Mouse (Mus musculus): Measurements from ENCODE around the gene Helz. TPM values are rescaled to one million over a fixed set of nuclear protein-coding genes. Genes with fewer than 3 reads are reported as not detected.

Helz gene
- total RNA-seq, 1 experiment = 43.5 TPM

GRCm38 (mm10) chr11:107710379-107710778, 162.6 kb downstream of the Helz start:
- DNase-seq (ENCODE audit: low read depth, low spot score) = no peak
- no peaks in the 10 kb centered on the region for H3K36me3 ChIP-seq (ENCODE audit: control insufficient read depth, insufficient read depth, low read length, poor library complexity, severe bottlenecking)
- H3K4me1 ChIP-seq (ENCODE audit: control insufficient read depth in 2 of 2, insufficient read depth in 2 of 2, low read length in 2 of 2, poor library complexity in 1 of 2) = no peaks in the 10 kb centered on the region; a peak in 1 of 4 replicates
- no peak overlapping the region for H3K4me3 ChIP-seq (ENCODE audit: insufficient read depth in 1 of 2, low read depth in 1 of 2, low read length in 2 of 2, poor library complexity in 1 of 2, severe bottlenecking in 1 of 2)
- H3K27ac ChIP-seq (ENCODE audit: insufficient read depth, low read depth, low read length, poor library complexity, severe bottlenecking) = no peak overlapping the region
- no peaks in the 10 kb centered on the region for H3K9me3 ChIP-seq (ENCODE audit: control insufficient read depth, insufficient read depth, low read depth, low read length)
- H3K9ac ChIP-seq (ENCODE audit: insufficient read depth, low read depth, low read length, poor library complexity, severe bottlenecking) = no peak overlapping the region
- TF ChIP-seq CHD2 (IDR thresholded peaks at IDR 0.05; ENCODE audit: low read depth, low read length) (no peak), MAFK (IDR thresholded peaks at IDR 0.05; ENCODE audit: insufficient read depth, low read depth, low read length) (no peak), HCFC1 (IDR thresholded peaks at IDR 0.05; ENCODE audit: borderline replicate concordance, insufficient read depth, low read length) (no peak), ZC3H11A (IDR thresholded peaks at IDR 0.05; ENCODE audit: borderline replicate concordance, low read depth, low read length) (no peak), ZNF384 (IDR thresholded peaks at IDR 0.05; ENCODE audit: low read depth, low read length) (no peak)
- in situ Hi-C loops (cut with MboI; ENCODE audit: low sequenced_read_pairs in 2 of 2, unreplicated experiment in 2 of 2) = no loop called here

- in situ Hi-C loops (cut with MboI; ENCODE audit: low sequenced_read_pairs in 2 of 2, unreplicated experiment in 2 of 2) = no loop called here
- TF ChIP-seq HCFC1 (IDR thresholded peaks at IDR 0.05; ENCODE audit: borderline replicate concordance, insufficient read depth, low read length) (no peak), CHD2 (IDR thresholded peaks at IDR 0.05; ENCODE audit: low read depth, low read length) (no peak), ZNF384 (IDR thresholded peaks at IDR 0.05; ENCODE audit: low read depth, low read length) (no peak), MAFK (IDR thresholded peaks at IDR 0.05; ENCODE audit: insufficient read depth, low read depth, low read length) (no peak), ZC3H11A (IDR thresholded peaks at IDR 0.05; ENCODE audit: borderline replicate concordance, low read depth, low read length) (no peak)
- no peak for DNase-seq (ENCODE audit: low read depth, low spot score)
- H3K9ac ChIP-seq (ENCODE audit: insufficient read depth, low read depth, low read length, poor library complexity, severe bottlenecking) = no peak overlapping the region
- no peaks in the 10 kb centered on the region for H3K9me3 ChIP-seq (ENCODE audit: control insufficient read depth, insufficient read depth, low read depth, low read length)
- H3K4me1 ChIP-seq (ENCODE audit: control insufficient read depth in 2 of 2, insufficient read depth in 2 of 2, low read length in 2 of 2, poor library complexity in 1 of 2) = peaks cover 0 to 1% of the 10 kb centered on the region in 2 experiments; a peak in 1 of 4 replicates
- H3K36me3 ChIP-seq (ENCODE audit: control insufficient read depth, insufficient read depth, low read length, poor library complexity, severe bottlenecking) = no peaks in the 10 kb centered on the region
- no peak overlapping the region for H3K4me3 ChIP-seq (ENCODE audit: insufficient read depth in 1 of 2, low read depth in 1 of 2, low read length in 2 of 2, poor library complexity in 1 of 2, severe bottlenecking in 1 of 2)
- no peak overlapping the region for H3K27ac ChIP-seq (ENCODE audit: insufficient read depth, low read depth, low read length, poor library complexity, severe bottlenecking)
These were observed 166.6 kb downstream of the Helz start for GRCm38 (mm10) chr11:107714368-107714767.

GRCm38 (mm10) chr11:107716332-107716938, 168.7 kb downstream of the Helz start, which contains the start of gene Cacng1:
Gene Cacng1, minus strand, starts transcription at chr11:107716522.
- in situ Hi-C loops (cut with MboI; ENCODE audit: low sequenced_read_pairs in 2 of 2, unreplicated experiment in 2 of 2) = no loop called here
- peak within 1 kb of the TSS; percentile 37; the same call in 1 of the 2 replicates for H3K9ac ChIP-seq (ENCODE audit: insufficient read depth, low read depth, low read length, poor library complexity, severe bottlenecking)
- 0 out of 2 replicates have a peak, but pooled peaks cover 2% of the 10 kb centered on the region for H3K9me3 ChIP-seq (ENCODE audit: control insufficient read depth, insufficient read depth, low read depth, low read length)
- H3K27ac ChIP-seq (ENCODE audit: insufficient read depth, low read depth, low read length, poor library complexity, severe bottlenecking) = no peak within 1 kb of the TSS
- H3K4me1 ChIP-seq (ENCODE audit: control insufficient read depth in 2 of 2, insufficient read depth in 2 of 2, low read length in 2 of 2, poor library complexity in 1 of 2) = peaks cover 0 to 1% of the 10 kb centered on the region in 2 experiments; a peak in 1 of 4 replicates
- TF ChIP-seq ZC3H11A (IDR thresholded peaks at IDR 0.05; ENCODE audit: borderline replicate concordance, low read depth, low read length) (no peak), MAFK (IDR thresholded peaks at IDR 0.05; ENCODE audit: insufficient read depth, low read depth, low read length) (no peak), HCFC1 (IDR thresholded peaks at IDR 0.05; ENCODE audit: borderline replicate concordance, insufficient read depth, low read length) (no peak), ZNF384 (IDR thresholded peaks at IDR 0.05; ENCODE audit: low read depth, low read length) (no peak), CHD2 (IDR thresholded peaks at IDR 0.05; ENCODE audit: low read depth, low read length) (no peak)
- no peak for DNase-seq (ENCODE audit: low read depth, low spot score)
- H3K36me3 ChIP-seq (ENCODE audit: control insufficient read depth, insufficient read depth, low read length, poor library complexity, severe bottlenecking) = no peaks in the 10 kb centered on the region
- H3K4me3 ChIP-seq (ENCODE audit: insufficient read depth in 1 of 2, low read depth in 1 of 2, low read length in 2 of 2, poor library complexity in 1 of 2, severe bottlenecking in 1 of 2) = peak within 1 kb of the TSS; percentile 21 to 51; a peak in 3 of 4 replicates

GRCm38 (mm10) chr11:107720264-107721021, 172.7 kb downstream of the Helz start:
- TF ChIP-seq ZC3H11A (IDR thresholded peaks at IDR 0.05; ENCODE audit: borderline replicate concordance, low read depth, low read length) = no peak
- TF ChIP-seq MAFK (IDR thresholded peaks at IDR 0.05; ENCODE audit: insufficient read depth, low read depth, low read length) = no peak
- no peak for TF ChIP-seq HCFC1 (IDR thresholded peaks at IDR 0.05; ENCODE audit: borderline replicate concordance, insufficient read depth, low read length)
- TF ChIP-seq CHD2 (IDR thresholded peaks at IDR 0.05; ENCODE audit: low read depth, low read length) = no peak
- TF ChIP-seq ZNF384 (IDR thresholded peaks at IDR 0.05; ENCODE audit: low read depth, low read length) = no peak
- DNase-seq (ENCODE audit: low read depth, low spot score) = no peak

More at GRCm38 (mm10) chr11:107720264-107721021, 172.7 kb downstream of the Helz start:
- in situ Hi-C loops (cut with MboI; ENCODE audit: low sequenced_read_pairs in 2 of 2, unreplicated experiment in 2 of 2) = no loop called here
- no peak overlapping the region for H3K27ac ChIP-seq (ENCODE audit: insufficient read depth, low read depth, low read length, poor library complexity, severe bottlenecking)
- H3K9ac ChIP-seq (ENCODE audit: insufficient read depth, low read depth, low read length, poor library complexity, severe bottlenecking) = no peak overlapping the region
- H3K9me3 ChIP-seq (ENCODE audit: control insufficient read depth, insufficient read depth, low read depth, low read length) = 0 out of 2 replicates have a peak, but pooled peaks cover 2% of the 10 kb centered on the region
- no peak overlapping the region for H3K4me3 ChIP-seq (ENCODE audit: insufficient read depth in 1 of 2, low read depth in 1 of 2, low read length in 2 of 2, poor library complexity in 1 of 2, severe bottlenecking in 1 of 2)
- H3K36me3 ChIP-seq (ENCODE audit: control insufficient read depth, insufficient read depth, low read length, poor library complexity, severe bottlenecking) = no peaks in the 10 kb centered on the region
- peaks cover 0 to 1% of the 10 kb centered on the region in 2 experiments; a peak in 1 of 4 replicates for H3K4me1 ChIP-seq (ENCODE audit: control insufficient read depth in 2 of 2, insufficient read depth in 2 of 2, low read length in 2 of 2, poor library complexity in 1 of 2)
